Mouse (Mus musculus) heart, postnatal 0 days (tissue): ENCODE measurements around the gene Arhgap24. TPM values are rescaled to one million over a fixed set of nuclear protein-coding genes. Genes with fewer than 3 reads are reported as not detected.

ENCODE experiments used
- ATAC-seq: fragments of 200-750 bp; cut with Nextera tagmentation; 2 replicates; pipeline ENCODE4 v1.8.0; 2017; ENCODE audit warnings: low read depth, moderate number of reproducible peaks, moderate library complexity; ENCODE audit not compliant: insufficient read depth
- DNase-seq: peaks from one replicate; pipeline ENCODE4 v3.0.0-alpha.2; 2016; ENCODE audit warnings: low spot score
- H3K27ac ChIP-seq: fragments of 300-500 bp; sonication (generic); 2 replicates; pipeline ENCODE4 v1.5.1; 2014; ENCODE audit warnings: low read depth, mild to moderate bottlenecking
- H3K27me3 ChIP-seq: fragments of 300-500 bp; sonication (generic); 2 replicates; pipeline ENCODE4 v1.6.1; 2014; ENCODE audit warnings: low read length, mixed read lengths; ENCODE audit not compliant: control insufficient read depth, insufficient read depth
- H3K36me3 ChIP-seq: fragments of 300-500 bp; sonication (generic); replicated peaks from 2 replicates; pipeline ENCODE4 v1.6.1; 2014; ENCODE audit warnings: low read length, mixed read lengths; ENCODE audit not compliant: control insufficient read depth, insufficient read depth
- H3K4me1 ChIP-seq: fragments of 300-500 bp; sonication (generic); 2 replicates; pipeline ENCODE4 v1.6.1; 2014; ENCODE audit warnings: antibody characterized with exemption; ENCODE audit not compliant: control insufficient read depth, insufficient read depth
- H3K4me2 ChIP-seq: fragments of 300-500 bp; sonication (generic); 2 replicates; pipeline ENCODE4 v1.6.1; 2014; ENCODE audit warnings: low read depth, mild to moderate bottlenecking, low read length, moderate library complexity
- H3K4me3 ChIP-seq: fragments of 300-500 bp; sonication (generic); 2 replicates; pipeline ENCODE4 v1.5.1; 2014; ENCODE audit warnings: low read depth, low read length
- H3K9ac ChIP-seq: fragments of 300-500 bp; sonication (generic); replicated peaks from 2 replicates; pipeline ENCODE4 v1.6.1; 2014; ENCODE audit warnings: low read depth, low read length, mixed read lengths
- H3K9me3 ChIP-seq: fragments of 300-500 bp; sonication (generic); replicated peaks from 2 replicates; pipeline ENCODE4 v1.6.1; 2016; ENCODE audit warnings: low read length; ENCODE audit not compliant: control insufficient read depth
- CTCF ChIP-seq: IDR thresholded peaks from 2 replicates; pipeline ENCODE4 v1.5.1; 2016; ENCODE audit warnings: antibody characterized with exemption, control low read depth, low read depth
- EP300 ChIP-seq: IDR thresholded peaks from 2 replicates; pipeline ENCODE4 v1.6.1; 2016; ENCODE audit warnings: antibody characterized with exemption, low read depth
- WGBS: fragments of 180-500 bp; shearing (Covaris S2); extraction: QIAGEN DNeasy Blood & Tissue Kit; methylation state at CpG from one replicate; pipeline ENCODE4 v1.1.7; 2014; 5-methylcytosine and 5-hydroxymethylcytosine counted together
- polyA plus RNA-seq: library from polyadenylated mRNA; unstranded; fragments of >200 nt; fragmentation: Nextera tagmentation; extraction: Ambion mirVana; gene quantifications from 2 replicates; pipeline ENCODE4 v1.2.1, GENCODE M21; 2015
- total RNA-seq: library from RNA; depleted of rRNA; stranded (reverse); fragments of >200 nt; gene quantifications from 2 replicates; pipeline ENCODE4 v1.2.3, GENCODE M21; 2014; ENCODE audit warnings: low replicate concordance

Arhgap24 gene
- total and polyA plus RNA-seq, 2 experiments from 2014 or later, result 13.0 to 13.4 TPM

DNA sequence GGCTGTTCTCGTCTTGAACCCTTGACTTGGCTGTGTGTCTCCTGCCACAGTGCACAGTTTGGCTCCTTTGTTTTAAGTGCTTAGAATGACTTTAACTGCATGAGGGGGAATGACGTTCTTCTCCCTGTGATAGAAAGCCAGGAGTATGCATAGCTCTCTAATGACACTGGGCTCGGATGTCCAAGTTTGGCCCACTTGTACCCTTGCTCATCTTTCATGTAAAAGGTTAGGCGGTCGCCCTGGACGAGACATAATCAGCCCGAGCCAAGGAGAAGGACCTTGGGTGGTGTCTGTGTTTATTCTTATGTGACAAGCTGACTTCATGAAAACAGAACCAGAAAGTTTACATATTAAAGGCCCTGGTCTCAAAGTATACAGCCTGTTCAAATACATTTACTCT is 289.4 kb downstream of the Arhgap24 start:
- WGBS, result 71% methylated on average over 7 of the region's 7 CpGs
- H3K9ac ChIP-seq, result no peak overlapping the region
- ATAC-seq (no peak), DNase-seq (no peak)
- H3K27ac ChIP-seq, result no peak overlapping the region
- H3K4me1 ChIP-seq, result peaks cover 8% of the 10 kb centered on the region; the same call in 1 of the 2 replicates
- no peaks in the 10 kb centered on the region for H3K36me3 ChIP-seq
- H3K4me2 ChIP-seq, result no peak overlapping the region
- TF ChIP-seq CTCF, result no peak
- no peak for TF ChIP-seq EP300
- no peaks in the 10 kb centered on the region for H3K27me3 ChIP-seq
- H3K4me3 ChIP-seq, result no peak overlapping the region
- H3K9me3 ChIP-seq, result no peaks in the 10 kb centered on the region

DNA sequence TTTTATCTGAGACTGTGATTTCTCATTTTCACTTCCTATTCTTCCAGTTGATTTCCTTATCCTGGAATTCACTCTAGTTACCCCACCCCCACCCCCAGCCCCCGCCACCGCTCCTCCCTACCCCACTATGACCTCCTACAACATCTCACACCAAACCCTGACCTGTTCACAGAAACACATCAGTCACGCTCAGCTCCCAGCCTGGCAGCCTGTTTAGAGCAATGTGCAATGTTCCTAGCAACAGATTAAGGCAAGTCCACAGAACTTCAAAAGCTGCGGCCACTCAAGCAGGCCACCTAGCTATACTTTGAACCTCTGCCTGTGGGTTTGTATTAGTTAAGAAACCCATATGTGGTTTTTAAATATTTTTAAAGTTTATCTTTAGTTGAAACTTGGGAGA is 293.3 kb downstream of the Arhgap24 start:
- DNase-seq (no peak), ATAC-seq (no peak)
- WGBS, result 54% methylated on average over 4 of the region's 4 CpGs
- H3K4me2 ChIP-seq, result no peak overlapping the region
- H3K9me3 ChIP-seq, result no peaks in the 10 kb centered on the region
- H3K27me3 ChIP-seq, result no peaks in the 10 kb centered on the region
- H3K27ac ChIP-seq, result peak overlapping the region; percentile 20; the same call in 1 of the 2 replicates
- no peak overlapping the region for H3K4me3 ChIP-seq
- H3K4me1 ChIP-seq, result peaks cover 12% of the 10 kb centered on the region
- TF ChIP-seq EP300 (no peak), CTCF (no peak)
- H3K9ac ChIP-seq, result no peak overlapping the region
- no peaks in the 10 kb centered on the region for H3K36me3 ChIP-seq

DNA sequence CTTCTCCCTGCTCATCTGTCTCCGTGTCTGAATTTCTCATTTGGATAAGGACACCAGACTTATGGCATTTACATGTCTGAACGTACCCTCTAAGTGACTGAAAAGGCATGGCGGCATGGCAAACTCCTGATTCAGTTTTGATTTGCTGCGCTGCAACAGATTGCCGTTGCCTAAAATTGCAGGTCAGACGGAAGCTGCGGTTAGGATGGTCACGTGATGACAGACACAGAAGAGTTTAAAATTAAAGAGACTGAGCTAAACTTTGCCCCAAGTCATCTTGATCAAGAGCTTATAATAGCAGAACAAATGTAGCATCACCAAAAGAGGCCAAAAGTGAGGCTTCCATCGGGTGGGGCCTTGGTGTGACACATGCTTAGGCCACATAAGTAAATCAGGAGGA is 296.1 kb downstream of the Arhgap24 start:
- H3K36me3 ChIP-seq, result no peaks in the 10 kb centered on the region
- DNase-seq (no peak), ATAC-seq (no peak)
- H3K9ac ChIP-seq, result no peak overlapping the region
- H3K4me1 ChIP-seq, result peaks cover 12% of the 10 kb centered on the region
- H3K4me2 ChIP-seq, result no peak overlapping the region
- H3K4me3 ChIP-seq, result no peak overlapping the region
- H3K27ac ChIP-seq, result no peak overlapping the region
- 90% methylated on average over 9 of the region's 9 CpGs for WGBS
- H3K27me3 ChIP-seq, result no peaks in the 10 kb centered on the region
- TF ChIP-seq EP300 (no peak), CTCF (no peak)
- no peaks in the 10 kb centered on the region for H3K9me3 ChIP-seq

DNA sequence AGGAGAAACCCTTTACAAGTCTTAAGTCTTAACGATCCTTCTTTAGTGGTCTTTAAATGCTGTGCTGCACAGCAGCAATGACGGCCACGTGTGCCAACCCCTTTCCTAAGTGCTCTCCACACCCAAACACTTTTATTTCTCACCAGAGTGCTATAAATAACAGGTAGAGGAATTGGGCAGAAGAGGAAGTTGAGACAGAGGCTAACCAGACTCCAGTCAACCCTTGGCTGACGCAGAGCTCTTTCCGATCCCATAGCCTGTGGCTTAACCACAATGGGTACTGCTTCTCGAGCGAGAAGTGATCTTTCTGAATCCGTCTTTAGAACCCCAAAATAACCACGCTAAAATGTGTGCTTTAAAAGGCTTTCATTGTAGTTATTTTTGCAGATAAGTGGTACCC is 296.7 kb downstream of the Arhgap24 start:
- peak; percentile 71 for ATAC-seq
- peaks cover 12% of the 10 kb centered on the region for H3K4me1 ChIP-seq
- no peak overlapping the region for H3K4me3 ChIP-seq
- peak overlapping the region; percentile 48 for H3K27ac ChIP-seq
- no peaks in the 10 kb centered on the region for H3K36me3 ChIP-seq
- no peaks in the 10 kb centered on the region for H3K27me3 ChIP-seq
- H3K9ac ChIP-seq, result no peak overlapping the region
- no peaks in the 10 kb centered on the region for H3K9me3 ChIP-seq
- peak; percentile 47 for DNase-seq
- 31% methylated on average over 9 of the region's 9 CpGs for WGBS
- peak overlapping the region; percentile 37 for H3K4me2 ChIP-seq
- TF ChIP-seq CTCF, result no peak
- no peak for TF ChIP-seq EP300

DNA sequence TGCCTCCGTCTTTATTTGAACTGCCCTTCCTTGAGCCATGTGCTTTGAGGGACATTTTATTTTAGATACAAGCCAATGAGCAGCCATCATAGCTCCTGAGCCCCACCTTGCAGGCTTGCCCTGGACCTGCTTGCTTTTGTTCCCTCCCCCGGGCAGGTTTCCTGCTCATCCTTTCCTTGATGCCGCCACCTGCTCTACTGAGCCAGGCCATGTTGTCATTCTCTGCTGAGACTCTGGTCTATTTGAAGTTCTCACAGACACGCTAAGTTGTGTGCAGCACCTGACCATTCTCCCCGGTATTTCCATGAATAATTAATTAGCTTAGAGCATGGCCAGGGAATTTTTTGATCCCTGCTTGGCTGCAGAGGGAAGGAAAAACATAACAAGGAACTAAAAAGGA is 297.1 kb downstream of the Arhgap24 start:
- no peak for ATAC-seq
- no peak for DNase-seq
- 57% methylated on average over 5 of the region's 5 CpGs for WGBS
- H3K4me2 ChIP-seq, result peak overlapping the region; percentile 37
- H3K27me3 ChIP-seq, result no peaks in the 10 kb centered on the region
- TF ChIP-seq CTCF, result no peak
- TF ChIP-seq EP300, result no peak
- H3K36me3 ChIP-seq, result no peaks in the 10 kb centered on the region
- H3K27ac ChIP-seq, result peak overlapping the region; percentile 48
- no peaks in the 10 kb centered on the region for H3K9me3 ChIP-seq
- H3K9ac ChIP-seq, result no peak overlapping the region
- H3K4me1 ChIP-seq, result peaks cover 12% of the 10 kb centered on the region
- no peak overlapping the region for H3K4me3 ChIP-seq

DNA sequence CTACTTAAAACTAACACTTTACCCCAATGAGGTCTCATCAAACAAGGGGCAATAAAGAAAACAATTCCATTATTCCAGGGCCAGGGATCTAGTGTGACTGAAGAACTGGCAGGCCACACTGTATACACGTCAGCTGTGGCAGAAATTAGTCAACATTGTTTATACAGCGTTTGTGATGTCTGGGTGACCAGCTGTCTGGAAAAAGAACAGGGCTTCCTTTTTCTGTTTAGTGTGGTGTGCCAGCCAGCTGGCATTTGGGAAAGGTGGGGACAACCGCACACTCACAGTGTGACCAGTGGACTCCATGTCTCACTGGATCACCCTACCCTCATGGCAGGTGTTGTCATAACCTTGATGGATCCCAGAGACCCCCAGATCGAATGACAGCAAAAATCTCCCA is 302.4 kb downstream of the Arhgap24 start:
- H3K36me3 ChIP-seq, result no peaks in the 10 kb centered on the region
- DNase-seq, result no peak
- TF ChIP-seq EP300 (no peak), CTCF (no peak)
- no peaks in the 10 kb centered on the region for H3K4me1 ChIP-seq
- no peaks in the 10 kb centered on the region for H3K9me3 ChIP-seq
- 41% methylated on average over 4 of the region's 4 CpGs for WGBS
- ATAC-seq, result peak; percentile 53; the same call in 1 of the 2 replicates
- H3K27me3 ChIP-seq, result no peaks in the 10 kb centered on the region
- no peak overlapping the region for H3K4me2 ChIP-seq
- H3K4me3 ChIP-seq, result no peak overlapping the region
- H3K9ac ChIP-seq, result no peak overlapping the region
- H3K27ac ChIP-seq, result no peak overlapping the region
